Mouse (Mus musculus) adipocyte (in vitro differentiated cells): Measurements from ENCODE around the gene Armc3.

Experiments
- DNase-seq: peaks from one replicate; pipeline ENCODE4 v3.0.0-alpha.2; 2016; ENCODE audit warnings: low spot score

The Armc3 gene

DNA sequence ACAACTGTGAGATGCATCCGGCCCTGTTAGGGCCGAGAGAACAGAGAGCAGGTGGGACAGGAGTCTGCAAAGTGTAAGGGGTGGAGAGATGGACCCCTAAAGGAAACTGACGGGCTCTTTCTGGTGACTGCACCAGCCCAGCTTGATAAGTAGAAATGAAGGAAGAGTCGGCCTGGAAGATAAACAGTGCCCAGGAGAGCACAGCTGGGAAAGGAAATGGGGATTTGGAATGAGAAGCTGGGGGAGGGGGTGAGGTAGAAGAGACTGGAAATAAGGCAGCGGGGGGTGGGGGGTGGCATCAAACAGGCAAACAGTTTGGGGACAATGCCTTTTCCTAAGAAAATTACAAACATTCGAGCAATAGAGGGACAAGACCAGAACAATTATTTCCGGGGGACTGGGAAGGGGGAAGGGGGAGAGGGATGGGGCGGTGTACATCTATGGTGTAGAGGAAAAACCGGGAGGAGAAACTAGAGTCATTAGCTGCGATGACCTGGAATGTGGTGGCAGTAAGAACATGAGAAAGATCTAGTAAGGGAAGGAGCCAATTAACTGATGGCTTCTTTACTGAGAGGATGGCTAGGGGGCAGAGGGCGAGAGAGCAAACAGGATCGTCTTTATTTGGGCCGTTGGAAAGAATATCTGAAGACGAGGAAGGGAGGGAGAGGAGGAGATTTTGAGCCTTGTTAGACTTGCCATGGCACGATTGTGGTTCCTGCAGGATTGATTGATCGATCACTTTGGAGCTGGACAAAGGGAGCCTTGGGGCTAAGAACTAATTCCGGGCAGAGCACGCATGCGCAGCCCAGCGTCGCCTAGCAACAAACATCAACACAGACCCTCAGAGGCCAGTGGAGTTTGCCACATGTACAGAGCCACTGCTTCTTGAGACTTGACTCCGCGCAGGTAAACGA, at the start of gene Armc3:
Gene Armc3 (plus strand): TSS at position 851 of the 914 bp plus-strand sequence.
- DNase-seq, result no peak

DNA sequence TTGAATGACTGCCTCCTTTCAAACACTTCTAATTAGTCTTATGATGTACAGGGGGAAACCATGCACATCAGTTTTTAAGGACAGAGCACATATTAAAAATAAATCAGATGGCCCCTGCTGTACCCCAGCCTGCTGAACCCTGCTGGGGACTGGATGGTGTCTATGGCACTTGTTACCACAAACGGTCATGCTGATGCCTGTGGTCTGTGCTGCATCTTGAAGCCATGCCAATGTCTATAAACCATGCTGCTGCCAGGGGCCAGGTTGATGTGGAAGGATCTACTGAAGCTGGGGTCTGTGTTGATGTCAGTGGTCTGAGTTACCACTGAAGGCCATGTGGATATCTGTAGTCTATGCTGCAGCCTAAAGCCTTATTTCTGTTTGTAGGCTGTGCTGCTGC, 46.4 kb upstream of the Armc3 start:
- no peak for DNase-seq

DNA sequence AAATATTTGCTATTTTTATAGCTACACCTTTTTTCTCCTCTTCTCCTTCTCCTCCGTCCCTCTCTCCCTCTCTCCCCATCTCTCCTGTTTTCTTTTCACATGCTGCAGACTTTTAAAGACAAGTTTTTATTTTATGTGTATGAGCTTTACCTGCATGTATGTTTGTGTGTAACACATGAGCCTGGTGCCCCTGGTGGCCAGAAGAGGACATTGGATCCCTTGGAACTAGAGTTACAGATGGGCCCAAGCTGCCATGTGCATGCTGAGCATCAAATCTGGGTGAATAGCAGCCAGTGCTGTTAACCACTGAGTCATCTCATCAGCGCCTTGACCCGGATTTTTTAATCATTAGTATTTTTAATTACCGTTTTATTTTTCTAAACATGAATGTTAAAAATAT, 42.9 kb upstream of the Armc3 start:
- DNase-seq, result peak; percentile 2

DNA sequence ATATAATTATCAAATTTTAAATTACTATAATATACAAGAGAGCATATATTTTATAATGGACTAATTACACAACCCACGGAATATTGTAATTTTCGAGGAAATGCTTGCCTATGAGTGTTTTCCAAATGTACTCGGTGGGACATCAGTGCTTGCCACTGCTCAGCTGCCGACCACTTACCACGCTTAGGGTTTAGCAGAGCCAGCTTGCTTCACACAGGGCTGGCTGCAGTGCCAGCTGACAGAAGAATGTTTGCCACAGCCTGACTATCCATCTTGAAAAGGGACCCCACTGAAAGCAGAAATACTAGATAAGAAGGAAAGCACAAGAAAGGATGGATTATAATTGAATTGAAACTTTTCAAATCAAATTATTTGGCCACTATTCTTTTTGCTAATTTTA, 39.6 kb upstream of the Armc3 start:
- DNase-seq, result no peak

DNA sequence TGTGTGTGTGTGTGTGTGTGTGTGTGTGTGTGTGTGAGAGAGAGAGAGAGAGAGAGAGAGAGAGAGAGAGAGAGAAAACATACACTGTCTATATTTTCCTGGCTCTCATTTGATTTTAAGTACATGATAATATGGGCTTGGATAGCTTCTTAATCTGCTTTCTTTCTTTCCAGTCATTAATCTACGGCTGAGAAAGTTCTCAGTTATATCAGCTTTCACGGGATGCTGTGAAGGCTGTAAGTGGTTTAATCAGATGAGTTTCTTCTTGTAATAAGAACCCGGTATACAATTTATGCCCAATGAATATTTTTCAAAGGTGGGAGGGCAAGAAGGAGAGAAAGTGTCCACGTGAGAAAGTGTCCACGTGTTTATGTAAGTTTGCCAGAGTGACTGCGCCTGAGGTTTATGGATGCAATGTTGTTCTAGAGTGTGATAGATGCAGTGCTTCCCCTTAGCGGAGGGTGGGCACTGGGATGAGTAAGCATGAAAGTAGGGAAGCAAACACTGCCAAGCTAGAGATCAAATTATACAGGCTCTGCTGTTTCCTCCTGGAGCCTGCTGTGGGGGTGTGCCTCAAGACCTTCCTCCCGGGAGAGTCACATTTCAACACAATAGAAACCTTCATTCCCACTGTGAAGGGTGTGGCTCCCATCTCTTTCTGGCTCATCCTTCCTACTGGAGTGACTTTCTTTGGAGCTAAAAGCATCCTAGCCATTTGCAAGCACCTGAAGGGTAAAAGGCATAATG, 38.6 kb upstream of the Armc3 start:
- no peak for DNase-seq

DNA sequence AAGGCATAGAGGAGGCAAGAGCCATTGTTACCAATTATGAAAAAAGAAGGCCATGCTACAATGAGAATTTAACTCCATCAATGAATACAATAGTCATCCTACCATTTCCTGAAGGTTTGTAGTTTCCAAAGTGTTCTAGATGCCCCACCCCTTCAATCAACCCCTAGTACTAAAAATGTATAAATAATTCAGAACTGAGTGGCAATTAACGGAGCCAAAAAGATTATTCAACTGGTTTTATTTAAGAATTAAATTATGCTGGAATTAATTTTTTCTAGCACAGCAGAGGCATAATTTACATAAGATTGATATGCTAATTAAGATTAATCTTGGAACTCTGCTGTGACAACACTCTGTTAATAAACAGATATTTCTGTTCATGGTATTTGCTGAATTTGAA, 34.9 kb upstream of the Armc3 start:
- DNase-seq, result no peak

DNA sequence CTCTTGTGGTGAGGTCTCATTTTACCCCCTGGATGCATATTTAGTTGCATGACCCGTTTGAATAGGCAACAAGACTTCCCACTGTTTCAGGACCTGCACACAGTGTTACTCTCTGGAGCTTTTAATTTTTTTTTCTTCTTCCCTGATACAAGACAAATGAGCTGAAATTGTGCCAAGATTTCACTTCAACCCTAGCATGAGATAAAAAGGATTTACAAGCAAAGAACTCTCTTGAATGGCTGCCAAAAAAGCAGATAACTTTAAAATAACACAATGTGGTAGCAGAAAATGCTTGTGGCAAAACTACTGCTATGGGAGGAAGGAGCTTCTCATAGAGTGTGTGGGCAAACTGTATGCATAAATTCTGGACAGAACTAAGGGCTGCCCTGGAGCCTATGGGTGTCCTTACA, 22.3 kb upstream of the Armc3 start:
- DNase-seq, result no peak

DNA sequence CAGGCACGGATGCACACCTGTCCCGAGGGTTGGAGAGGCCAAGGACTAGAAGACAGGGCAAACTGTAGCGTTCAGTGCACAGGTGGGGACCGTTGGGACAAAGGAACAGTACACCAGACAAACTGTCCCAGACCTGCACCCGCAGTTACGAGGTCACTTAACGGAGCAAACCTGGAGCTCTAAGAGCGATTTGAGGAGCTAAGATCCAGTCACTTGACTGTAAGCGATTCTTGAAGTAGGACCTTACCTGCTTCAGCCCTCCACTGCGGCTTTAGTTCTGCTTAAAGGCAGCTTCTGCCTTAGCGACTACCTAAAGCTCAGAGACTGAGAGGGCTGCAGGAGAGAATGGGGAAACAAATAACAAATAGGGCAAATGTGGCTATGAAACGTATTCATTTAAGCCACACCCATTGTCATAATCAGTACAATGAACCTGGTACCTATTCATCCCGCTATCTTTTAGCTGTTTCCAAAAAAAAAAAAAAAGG, 308 bp downstream of the Armc3 start:
- no peak for DNase-seq

DNA sequence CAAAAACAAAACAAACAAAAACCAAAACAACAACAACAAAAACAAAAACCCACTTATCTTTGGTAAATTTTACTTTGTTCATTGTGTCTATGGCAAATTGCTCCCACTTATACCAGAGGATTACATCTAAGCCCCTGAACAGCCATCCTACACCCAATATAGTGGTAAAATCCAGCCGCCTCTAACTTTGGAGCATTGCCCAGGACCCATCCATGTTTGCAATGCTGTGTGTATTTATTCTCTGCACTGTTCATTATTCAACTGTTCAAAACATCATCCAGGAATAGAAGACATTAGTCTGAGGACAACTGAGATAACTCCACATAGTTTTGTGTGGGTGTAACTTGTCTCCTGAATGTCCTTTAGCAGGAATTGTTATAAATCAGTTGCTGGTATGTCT, 1.0 kb downstream of the Armc3 start:
- no peak for DNase-seq

DNA sequence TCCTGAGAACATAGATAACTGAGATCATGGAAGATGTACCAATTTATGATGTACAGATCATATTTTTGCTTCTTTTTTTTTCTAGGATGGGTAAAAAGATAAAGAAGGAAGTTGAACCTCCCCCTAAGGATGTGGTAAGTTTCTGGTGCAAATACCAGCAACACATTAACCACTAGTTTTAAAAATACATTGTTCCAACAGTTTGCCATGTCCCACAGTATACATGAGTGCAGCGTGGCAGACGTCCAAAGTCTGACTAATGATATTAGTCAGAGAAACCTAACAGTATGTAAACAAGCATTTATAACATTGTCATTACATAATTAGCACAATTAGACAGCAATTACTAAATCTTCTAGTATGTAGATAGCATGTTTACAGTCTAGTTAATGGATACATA, 2.6 kb downstream of the Armc3 start:
- no peak for DNase-seq

DNA sequence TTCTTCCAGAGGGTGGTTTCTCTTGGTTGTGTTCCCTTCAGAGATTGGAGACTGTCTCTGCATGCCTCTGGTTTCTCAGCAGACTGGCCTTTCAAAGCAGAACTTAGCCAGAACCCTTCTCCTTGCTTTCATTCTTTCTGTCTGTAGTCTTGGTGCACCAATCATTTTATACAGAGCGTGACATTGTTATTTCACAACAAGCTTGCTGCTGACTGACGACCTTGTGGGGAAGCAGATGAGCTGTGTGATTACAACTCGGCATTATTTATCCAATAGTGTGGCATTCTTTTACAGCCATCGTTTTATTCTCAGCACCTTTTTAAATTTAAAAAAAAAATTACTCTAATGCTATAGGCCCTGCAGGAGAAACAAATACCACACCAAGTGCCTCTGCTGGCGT, 35.2 kb downstream of the Armc3 start:
- DNase-seq, result no peak

DNA sequence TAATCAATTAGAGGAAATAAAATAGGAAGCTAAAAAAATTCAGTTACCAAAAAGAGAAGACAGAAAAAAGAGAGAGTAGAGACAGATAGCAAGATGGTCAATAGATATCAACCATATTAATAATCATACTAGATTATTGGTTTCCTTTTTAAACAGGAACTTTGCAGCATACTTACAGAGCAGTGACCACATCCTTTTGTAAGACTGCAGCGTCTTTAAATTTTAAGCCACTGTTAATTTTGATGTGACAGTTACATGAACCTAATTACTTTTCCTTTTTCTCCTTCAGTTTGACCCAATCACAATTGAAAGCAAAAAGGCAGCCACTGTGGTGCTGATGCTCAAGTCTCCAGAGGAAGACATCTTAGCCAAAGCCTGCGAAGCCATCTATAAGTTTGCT, 36.1 kb downstream of the Armc3 start:
- no peak for DNase-seq

DNA sequence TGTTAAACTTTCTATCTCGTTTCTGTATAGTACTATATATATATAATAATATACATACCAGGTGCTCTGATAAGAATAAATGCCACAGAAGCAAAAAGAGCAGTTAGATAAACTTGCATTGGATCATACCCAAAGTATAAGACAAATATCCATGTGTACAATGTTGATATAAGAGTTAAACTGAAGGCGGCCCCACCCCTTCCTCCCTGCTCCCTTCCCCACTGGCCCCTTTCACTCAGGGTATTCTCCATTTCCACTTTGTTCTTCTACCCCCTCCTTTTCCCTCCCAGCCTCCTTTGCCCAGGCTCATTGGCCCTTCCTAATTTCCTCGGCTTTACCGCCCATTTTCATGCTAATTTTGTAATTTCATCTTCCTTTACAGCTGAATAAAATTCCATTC, 36.5 kb downstream of the Armc3 start:
- no peak for DNase-seq

DNA sequence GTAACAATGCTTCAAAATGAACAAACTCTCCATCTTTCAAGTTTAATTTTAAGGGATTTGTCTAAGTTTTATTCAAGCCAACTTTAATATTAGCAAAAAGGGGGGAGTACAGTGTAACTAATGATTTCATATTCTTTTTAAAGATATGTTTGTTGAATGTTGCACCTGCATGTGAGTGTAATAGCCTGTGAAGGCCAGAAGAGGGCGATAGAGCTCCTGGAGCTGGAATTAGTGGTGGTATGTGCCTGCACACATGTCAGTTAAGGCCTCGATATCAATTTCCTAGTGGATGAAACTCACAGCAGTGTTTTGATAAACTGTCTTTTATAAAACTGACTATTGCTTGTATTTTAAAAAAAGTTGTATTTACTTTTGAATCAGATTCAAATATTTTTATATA, 39.7 kb downstream of the Armc3 start:
- DNase-seq, result no peak

DNA sequence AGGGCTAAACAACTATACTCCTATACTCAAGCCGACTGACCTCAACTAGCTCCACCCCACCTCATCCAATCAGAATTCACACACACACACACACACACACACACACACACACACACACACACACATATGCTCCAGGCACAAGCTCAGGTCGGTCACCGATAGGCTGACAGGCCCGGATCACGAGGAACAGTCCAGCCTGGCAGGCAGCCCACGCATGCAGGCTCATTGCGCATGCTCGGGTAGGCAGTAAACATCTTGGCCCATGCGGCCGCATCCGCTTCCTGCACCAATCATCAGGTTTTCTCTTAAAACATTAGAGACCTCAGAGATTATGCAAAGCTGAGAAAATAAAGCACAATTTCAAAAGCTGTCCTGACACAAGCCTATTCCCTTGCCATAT, 50.5 kb downstream of the Armc3 start:
- no peak for DNase-seq

DNA sequence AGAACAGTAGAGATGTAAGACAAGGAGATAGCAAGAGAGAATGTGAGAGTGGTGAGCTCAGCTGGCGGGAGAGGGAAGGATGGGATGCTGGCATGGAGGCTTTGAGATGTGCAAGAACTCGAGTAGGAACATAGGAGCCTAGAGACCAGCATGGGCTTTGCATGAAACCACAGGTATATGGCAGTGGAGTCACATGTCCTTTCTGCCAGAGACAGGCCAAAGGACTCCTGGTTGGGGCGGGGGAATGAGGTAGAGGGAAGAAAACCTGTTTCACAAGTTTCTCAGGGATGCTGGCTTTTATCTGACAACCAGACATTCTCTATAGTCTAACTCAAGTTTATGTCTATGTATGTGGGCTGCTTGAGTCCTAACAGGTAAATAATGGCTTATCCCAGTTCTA, 55.9 kb downstream of the Armc3 start:
- DNase-seq, result no peak

DNA sequence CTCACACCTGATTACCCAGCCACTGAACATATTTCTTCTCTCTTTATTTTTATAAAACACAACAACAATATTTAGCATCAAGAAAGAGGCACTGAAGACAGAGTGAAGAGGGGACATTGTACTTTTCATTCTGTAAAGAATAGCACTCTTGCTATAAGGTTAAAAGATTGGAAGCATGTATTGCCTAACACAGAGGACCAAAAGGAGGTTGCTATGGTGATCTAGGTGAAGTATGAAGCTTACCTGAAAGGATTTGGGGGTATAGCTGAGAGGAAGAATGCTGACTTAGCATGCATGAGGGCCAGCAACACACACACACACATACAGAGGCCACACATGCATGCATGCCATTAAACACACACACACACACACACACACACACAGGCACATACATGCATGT, 58.2 kb downstream of the Armc3 start:
- DNase-seq, result no peak

DNA sequence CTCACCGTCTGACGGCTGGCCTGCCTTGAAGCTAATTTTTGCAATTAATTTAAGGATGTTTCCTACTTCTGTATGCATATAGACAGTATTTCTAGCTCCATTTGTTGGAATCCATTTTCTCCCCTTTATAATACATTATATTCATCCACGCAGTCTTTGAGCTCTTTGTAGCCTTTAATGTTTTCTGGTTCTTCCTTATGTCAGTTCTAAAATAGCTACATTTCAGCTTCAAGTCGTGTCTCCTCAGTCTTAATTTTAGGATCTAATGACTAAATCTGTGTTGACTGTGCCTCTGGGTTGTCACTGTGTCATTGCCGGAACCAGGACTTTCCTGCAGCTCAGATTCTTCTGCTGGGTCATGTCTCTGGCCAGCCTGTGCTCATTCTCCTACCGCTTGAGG, 61.3 kb downstream of the Armc3 start:
- DNase-seq, result no peak

DNA sequence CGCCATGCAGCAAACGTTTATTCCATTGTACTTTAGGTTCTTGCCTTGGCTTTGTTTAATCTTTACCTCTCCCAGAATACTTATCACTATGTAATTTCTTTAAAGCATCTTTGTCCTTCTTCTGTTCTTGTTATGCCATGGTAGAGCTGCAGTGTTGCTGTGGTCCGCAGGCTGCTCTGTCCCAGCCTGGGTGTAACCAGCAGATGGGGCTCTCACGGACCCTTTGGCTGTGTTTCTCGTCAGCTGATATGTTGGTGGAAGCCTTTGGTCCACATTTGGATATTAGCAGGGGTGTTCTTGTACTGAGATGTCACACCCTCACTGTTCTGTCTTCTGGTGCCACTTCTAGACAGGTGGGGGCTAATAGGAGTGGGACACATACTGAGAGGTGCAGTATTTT, 64.3 kb downstream of the Armc3 start:
- DNase-seq, result no peak

DNA sequence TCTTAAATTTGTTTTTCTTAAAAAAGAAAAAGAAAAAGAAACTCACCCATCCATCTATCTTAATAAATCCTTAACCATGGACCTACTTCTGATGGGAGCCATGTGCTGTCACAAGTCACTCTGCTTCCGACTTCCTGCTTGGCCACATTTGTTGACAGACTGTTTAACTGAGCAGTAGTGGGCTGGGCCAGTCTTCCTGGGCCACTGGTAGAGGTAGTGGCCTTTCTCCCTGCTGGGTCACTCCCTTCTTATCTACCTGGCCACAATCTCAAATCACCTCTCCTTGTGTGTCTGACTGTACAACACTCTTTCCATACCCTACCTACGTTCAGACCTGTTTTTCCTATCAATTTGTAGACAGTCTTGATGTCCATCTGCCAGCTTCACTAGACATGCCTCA, 66.7 kb downstream of the Armc3 start:
- DNase-seq, result no peak

DNA sequence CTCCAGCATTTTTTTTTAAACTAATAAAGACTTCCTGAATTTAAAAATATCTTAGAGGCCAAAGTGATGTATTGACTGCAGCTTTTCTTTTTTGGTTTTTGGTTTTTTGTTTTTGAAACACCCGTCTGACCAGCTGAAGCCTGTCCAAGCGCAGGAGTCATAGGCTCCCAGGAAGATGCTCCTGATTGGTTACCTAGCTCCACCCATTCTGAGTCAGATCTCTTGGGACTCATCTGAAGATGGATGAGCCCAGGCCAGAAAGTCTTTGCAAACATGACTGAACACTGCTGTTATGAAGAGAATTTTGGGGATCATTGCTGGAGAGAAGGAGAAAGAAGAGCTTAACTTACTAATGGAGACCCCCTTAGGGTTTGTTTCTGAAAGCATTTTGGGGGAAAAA, 68.3 kb downstream of the Armc3 start:
- DNase-seq, result no peak

DNA sequence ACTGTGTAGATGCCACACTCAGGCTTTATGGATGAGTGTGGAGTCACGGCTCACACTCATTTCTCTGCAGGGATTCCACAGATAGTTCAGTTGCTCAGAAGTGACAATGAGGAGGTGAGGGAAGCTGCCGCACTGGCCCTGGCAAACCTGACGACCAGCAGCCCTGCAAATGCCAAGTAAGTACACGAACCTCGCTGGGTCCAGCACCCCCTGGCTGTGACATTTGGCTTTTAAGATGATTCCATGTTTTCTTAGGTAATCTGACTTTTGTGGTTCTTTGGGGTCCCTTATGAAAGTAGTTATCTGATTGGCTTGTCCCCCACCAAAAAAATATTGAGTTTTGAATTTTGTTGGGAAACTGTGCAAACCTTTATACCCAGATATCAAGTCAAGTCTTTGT, 70.9 kb downstream of the Armc3 start:
- no peak for DNase-seq

DNA sequence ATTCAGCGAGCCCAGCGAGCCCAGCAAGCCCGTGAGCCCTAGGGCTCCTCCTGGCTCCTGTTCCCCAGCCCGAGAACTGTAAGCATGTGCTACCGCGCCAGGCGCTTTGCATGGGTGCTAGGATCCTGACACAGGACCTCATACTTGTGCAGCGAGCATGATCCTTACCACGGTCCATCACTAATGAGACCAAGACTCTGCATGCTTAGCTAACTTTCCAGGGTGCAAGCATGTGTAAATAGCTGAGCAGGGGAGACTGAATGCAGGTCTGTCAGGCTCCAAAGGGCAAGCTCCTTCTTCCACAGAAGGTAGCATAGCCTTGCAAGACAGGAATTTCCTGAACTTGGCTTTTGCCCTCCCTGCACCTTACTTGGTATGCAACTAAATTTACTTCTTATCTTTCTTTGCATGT, 71.6 kb downstream of the Armc3 start:
- DNase-seq, result no peak
